Mouse (Mus musculus) heart, postnatal 0 days (tissue): ENCODE measurements around the gene Zbtb2.

Source experiments
- CTCF ChIP-seq: IDR thresholded peaks from 2 replicates; pipeline ENCODE4 v1.5.1; 2016; ENCODE audit warnings: antibody characterized with exemption, control low read depth, low read depth
- EP300 ChIP-seq: IDR thresholded peaks from 2 replicates; pipeline ENCODE4 v1.6.1; 2016; ENCODE audit warnings: antibody characterized with exemption, low read depth

DNA sequence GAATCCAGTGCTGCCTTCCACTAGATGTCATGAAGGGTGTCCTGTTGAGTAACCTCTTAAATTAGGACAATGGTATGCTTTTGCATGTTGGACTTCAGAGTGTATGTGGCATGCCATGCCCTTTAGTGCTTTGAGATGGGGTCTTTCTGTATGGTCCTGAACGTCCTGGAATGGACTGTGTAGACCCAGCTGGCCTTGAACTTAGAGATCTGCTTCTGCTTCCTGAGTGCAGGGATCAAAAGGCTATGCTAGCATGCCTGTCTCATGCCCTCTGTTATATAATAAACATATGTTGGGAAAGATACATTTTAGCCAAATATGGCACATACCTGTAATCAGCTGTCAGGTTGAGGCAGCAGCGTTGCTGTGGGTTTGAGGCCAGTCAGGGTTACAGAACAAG is 2.6 kb upstream of the Zbtb2 start:
- TF ChIP-seq CTCF: no peak
- TF ChIP-seq EP300: no peak
